Mouse (Mus musculus) liver, embryonic 16.5 days (tissue): ENCODE data around the gene Itgb6. TPM values are rescaled to one million over a fixed set of nuclear protein-coding genes. Genes with fewer than 3 reads are reported as not detected.

Experiments used
- ATAC-seq: fragments of 200-750 bp; cut with Nextera tagmentation; 2 replicates; pipeline ENCODE4 v1.8.0; 2017; ENCODE audit warnings: low read depth, mild to moderate bottlenecking, moderate number of reproducible peaks, moderate library complexity
- H3K27ac ChIP-seq: fragments of 300-500 bp; sonication (generic); 2 replicates; pipeline ENCODE4 v1.5.1; 2014; ENCODE audit warnings: mild to moderate bottlenecking, low read length
- H3K27me3 ChIP-seq: fragments of 300-500 bp; sonication (generic); 2 replicates; pipeline ENCODE4 v1.6.1; 2014; ENCODE audit warnings: low read depth, low read length, mixed read lengths; ENCODE audit not compliant: control insufficient read depth, insufficient read depth
- H3K36me3 ChIP-seq: fragments of 300-500 bp; sonication (generic); 2 replicates; pipeline ENCODE4 v1.6.1; 2014; ENCODE audit warnings: mild to moderate bottlenecking; ENCODE audit not compliant: control insufficient read depth, insufficient read depth
- H3K4me1 ChIP-seq: fragments of 300-500 bp; sonication (generic); 2 replicates; pipeline ENCODE4 v1.6.1; 2014; ENCODE audit warnings: low read depth, low read length, mixed read lengths; ENCODE audit not compliant: control insufficient read depth
- H3K4me2 ChIP-seq: fragments of 300-500 bp; sonication (generic); 2 replicates; pipeline ENCODE4 v1.6.1; 2014; ENCODE audit warnings: low read depth, low read length, mixed read lengths
- H3K4me3 ChIP-seq: fragments of 300-500 bp; sonication (generic); 2 replicates; pipeline ENCODE4 v1.5.1; 2014; ENCODE audit warnings: low read depth, mild to moderate bottlenecking, low read length
- H3K9ac ChIP-seq: fragments of 300-500 bp; sonication (generic); 2 replicates; pipeline ENCODE4 v1.6.1; 2014; ENCODE audit warnings: low read depth, low read length
- H3K9me3 ChIP-seq: fragments of 300-500 bp; sonication (generic); replicated peaks from 2 replicates; pipeline ENCODE4 v1.6.1; 2016; ENCODE audit warnings: low read length; ENCODE audit not compliant: control insufficient read depth
- WGBS: fragments of 180-500 bp; shearing (Covaris S2); extraction: QIAGEN DNeasy Blood & Tissue Kit; methylation state at CpG from one replicate; pipeline ENCODE4 v1.1.7; 2014; ENCODE audit not compliant: insufficient replicate concordance; 5-methylcytosine and 5-hydroxymethylcytosine counted together
- polyA plus RNA-seq: library from polyadenylated mRNA; unstranded; fragments of >200 nt; fragmentation: Nextera tagmentation; extraction: Ambion mirVana; gene quantifications from 2 replicates; pipeline ENCODE4 v1.2.1, GENCODE M21; 2015

Itgb6 gene
- polyA plus RNA-seq, 1 experiment from 2014 or later, result 0.31 TPM

DNA sequence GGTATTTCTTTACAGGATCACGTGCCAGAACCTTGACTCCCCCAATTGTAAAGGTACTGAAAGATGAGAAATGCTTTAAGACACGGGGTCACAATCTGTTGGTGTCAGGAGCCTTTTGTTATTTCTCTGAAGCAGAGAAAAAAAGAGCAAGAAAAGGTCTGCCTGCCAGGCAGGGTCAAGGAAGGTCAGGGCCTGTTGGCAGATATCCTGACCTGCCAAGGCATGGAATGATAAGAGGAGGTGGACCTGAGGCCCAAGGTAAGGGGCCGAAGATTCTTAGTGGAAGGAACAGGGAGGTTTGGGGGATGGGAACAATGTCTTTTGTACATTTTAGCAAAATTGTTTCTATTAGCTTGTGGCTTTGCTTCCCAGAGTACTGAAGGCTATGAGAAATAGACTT is 13.8 kb downstream of the Itgb6 start:
- no peaks in the 10 kb centered on the region for H3K9me3 ChIP-seq
- no peak overlapping the region for H3K4me2 ChIP-seq
- no peak overlapping the region for H3K27ac ChIP-seq
- ATAC-seq, result no peak
- 47% methylated on average over 3 of the region's 3 CpGs for WGBS
- H3K4me3 ChIP-seq, result no peak overlapping the region
- H3K36me3 ChIP-seq, result no peaks in the 10 kb centered on the region
- H3K27me3 ChIP-seq, result no peaks in the 10 kb centered on the region
- H3K9ac ChIP-seq, result no peak overlapping the region
- H3K4me1 ChIP-seq, result no peaks in the 10 kb centered on the region

DNA sequence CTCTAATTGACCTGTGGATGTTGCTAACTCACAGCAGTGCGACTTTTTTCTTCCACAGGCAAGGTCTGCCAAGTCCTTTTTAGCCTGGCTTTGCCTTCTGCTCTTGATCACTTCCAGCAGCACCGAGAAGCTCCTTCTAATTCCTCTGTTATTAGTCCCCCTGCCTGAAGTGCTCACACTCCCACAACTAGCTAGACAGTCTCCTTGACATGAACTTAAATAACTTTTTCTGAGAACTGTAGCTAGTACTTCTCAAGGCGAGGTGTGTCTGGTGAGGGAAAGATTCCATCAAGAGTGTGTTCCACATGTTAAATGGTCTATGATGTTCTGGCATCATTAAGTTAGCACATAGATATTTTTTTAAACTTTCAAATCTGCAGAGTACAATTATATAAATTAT is 15.6 kb downstream of the Itgb6 start:
- Histone ChIP-seq H3K4me1 (no peaks in the 10 kb centered on the region), H3K4me2 (no peak overlapping the region), H3K27me3 (no peaks in the 10 kb centered on the region), H3K9me3 (no peaks in the 10 kb centered on the region), H3K4me3 (no peak overlapping the region), H3K36me3 (no peaks in the 10 kb centered on the region), H3K27ac (no peak overlapping the region), H3K9ac (no peak overlapping the region)
- no peak for ATAC-seq
- WGBS, result 45% methylated on average over 3 of the region's 3 CpGs

DNA sequence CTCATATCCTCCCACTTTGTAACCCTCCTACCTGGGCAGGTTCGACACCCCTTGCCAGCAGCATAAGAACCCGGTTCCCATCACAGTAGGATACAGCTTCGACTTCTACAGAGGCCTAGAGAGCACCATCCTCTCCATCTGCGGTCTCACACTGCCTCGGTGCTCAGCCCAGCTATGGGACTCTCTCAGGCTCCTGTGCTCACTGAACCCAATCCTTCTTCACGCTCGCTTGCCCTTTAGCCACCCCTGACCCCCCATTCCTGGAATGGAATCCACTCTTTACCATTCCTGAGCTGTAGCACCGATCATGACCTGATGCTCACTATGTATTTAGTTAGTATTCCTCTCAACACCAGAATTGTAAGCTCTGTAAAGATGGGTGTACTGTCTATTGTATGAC is 17.0 kb downstream of the Itgb6 start:
- H3K4me1 ChIP-seq, result no peaks in the 10 kb centered on the region
- H3K9ac ChIP-seq, result no peak overlapping the region
- no peak overlapping the region for H3K27ac ChIP-seq
- no peak overlapping the region for H3K4me3 ChIP-seq
- H3K27me3 ChIP-seq, result no peaks in the 10 kb centered on the region
- no peak for ATAC-seq
- no peak overlapping the region for H3K4me2 ChIP-seq
- H3K36me3 ChIP-seq, result no peaks in the 10 kb centered on the region
- 60% methylated on average over 8 of the region's 8 CpGs for WGBS
- no peaks in the 10 kb centered on the region for H3K9me3 ChIP-seq

DNA sequence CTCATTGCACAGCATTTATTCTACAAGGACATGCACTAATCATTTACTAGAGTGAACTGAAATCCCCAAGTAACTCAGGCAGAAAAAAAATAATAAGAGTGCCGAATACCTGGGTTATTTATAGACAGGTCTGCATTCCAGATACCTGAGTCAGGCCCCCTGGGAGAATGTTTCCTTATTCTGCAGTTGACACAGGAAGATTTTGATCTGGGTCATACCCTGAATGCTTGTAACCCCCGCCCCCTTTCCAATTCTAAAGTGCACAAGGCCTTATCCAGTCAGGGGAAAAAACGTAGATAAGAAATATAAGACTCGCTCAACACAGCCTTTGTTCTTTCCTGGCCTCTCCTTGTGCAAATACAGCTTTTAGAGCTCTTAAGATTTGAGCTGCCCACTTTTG is 19.1 kb downstream of the Itgb6 start:
- no peak overlapping the region for H3K4me3 ChIP-seq
- no peaks in the 10 kb centered on the region for H3K36me3 ChIP-seq
- H3K27ac ChIP-seq, result no peak overlapping the region
- no peaks in the 10 kb centered on the region for H3K9me3 ChIP-seq
- no peaks in the 10 kb centered on the region for H3K27me3 ChIP-seq
- ATAC-seq, result no peak
- H3K9ac ChIP-seq, result no peak overlapping the region
- H3K4me2 ChIP-seq, result no peak overlapping the region
- WGBS, result 33% methylated on average over 4 of the region's 4 CpGs
- H3K4me1 ChIP-seq, result no peaks in the 10 kb centered on the region

DNA sequence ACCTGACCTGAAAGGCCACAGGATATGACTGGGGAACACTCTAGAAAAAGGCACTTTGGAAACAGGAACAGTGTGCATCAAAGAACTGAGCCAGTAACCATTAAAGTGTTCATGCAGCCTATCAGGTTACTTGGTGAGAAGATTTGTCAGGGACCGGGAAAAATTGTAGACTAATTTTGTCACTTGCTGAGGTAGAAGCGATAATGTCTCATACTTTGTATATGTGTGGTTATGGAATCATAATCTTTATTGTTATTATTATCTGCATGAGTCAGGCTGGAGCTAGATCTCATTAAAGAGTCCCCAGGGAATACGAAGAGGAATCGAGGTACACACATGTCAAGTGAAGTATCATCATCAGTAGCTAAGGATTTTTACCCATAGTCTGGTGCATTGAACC is 21.5 kb downstream of the Itgb6 start:
- H3K4me2 ChIP-seq, result no peak overlapping the region
- no peaks in the 10 kb centered on the region for H3K36me3 ChIP-seq
- H3K27ac ChIP-seq, result no peak overlapping the region
- no peak overlapping the region for H3K4me3 ChIP-seq
- ATAC-seq, result no peak
- H3K9me3 ChIP-seq, result no peaks in the 10 kb centered on the region
- no peaks in the 10 kb centered on the region for H3K27me3 ChIP-seq
- no peak overlapping the region for H3K9ac ChIP-seq
- no peaks in the 10 kb centered on the region for H3K4me1 ChIP-seq
- 70% methylated on average over 4 of the region's 4 CpGs for WGBS

DNA sequence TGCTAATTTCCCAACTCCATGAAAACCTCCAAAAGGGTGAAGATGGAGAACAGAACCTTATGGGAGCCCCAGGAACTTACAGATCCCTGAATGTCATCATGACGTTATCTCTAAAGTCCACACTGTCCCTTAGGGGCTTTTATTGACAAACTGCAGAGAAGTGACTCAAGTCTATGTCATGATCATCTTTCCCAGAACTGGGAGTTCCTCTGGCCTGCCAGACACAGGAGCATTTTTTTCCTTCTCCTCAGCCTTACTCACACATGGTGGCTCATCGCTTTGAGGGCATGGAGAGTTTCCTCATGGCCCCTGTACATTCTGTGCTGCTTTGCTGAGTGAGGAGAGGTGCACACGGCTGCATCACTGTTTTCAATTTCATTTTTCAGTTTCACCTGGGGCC is 22.4 kb downstream of the Itgb6 start:
- ATAC-seq, result no peak
- Histone ChIP-seq H3K36me3 (no peaks in the 10 kb centered on the region), H3K4me3 (no peak overlapping the region), H3K27ac (no peak overlapping the region), H3K9ac (no peak overlapping the region), H3K9me3 (no peaks in the 10 kb centered on the region), H3K27me3 (no peaks in the 10 kb centered on the region), H3K4me2 (no peak overlapping the region), H3K4me1 (no peaks in the 10 kb centered on the region)
- WGBS, result 48% methylated on average over 3 of the region's 3 CpGs

DNA sequence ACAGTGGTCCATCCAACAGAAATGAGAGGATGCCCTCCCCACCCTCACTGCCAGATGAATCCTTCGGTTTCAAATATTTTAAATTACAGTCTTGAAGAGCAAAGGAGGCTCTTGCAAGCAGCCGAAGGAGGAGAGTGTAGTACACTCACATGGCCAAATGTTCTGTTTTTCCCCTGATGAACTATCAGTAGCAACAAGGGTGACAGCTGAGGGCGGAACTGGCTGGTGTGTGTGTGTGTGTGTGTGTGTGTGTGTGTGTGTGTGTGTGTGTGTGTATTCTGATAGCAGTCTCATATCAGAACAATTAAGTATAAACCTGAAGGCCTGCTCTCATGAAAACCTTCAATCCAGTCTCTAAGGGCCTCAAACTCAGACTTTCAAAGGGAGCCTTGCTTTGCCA is 22.9 kb downstream of the Itgb6 start:
- no peak overlapping the region for H3K4me3 ChIP-seq
- H3K36me3 ChIP-seq, result no peaks in the 10 kb centered on the region
- no peak overlapping the region for H3K9ac ChIP-seq
- H3K4me1 ChIP-seq, result no peaks in the 10 kb centered on the region
- 51% methylated on average over 3 of the region's 3 CpGs for WGBS
- H3K4me2 ChIP-seq, result no peak overlapping the region
- no peak for ATAC-seq
- no peaks in the 10 kb centered on the region for H3K27me3 ChIP-seq
- H3K9me3 ChIP-seq, result no peaks in the 10 kb centered on the region
- H3K27ac ChIP-seq, result no peak overlapping the region

DNA sequence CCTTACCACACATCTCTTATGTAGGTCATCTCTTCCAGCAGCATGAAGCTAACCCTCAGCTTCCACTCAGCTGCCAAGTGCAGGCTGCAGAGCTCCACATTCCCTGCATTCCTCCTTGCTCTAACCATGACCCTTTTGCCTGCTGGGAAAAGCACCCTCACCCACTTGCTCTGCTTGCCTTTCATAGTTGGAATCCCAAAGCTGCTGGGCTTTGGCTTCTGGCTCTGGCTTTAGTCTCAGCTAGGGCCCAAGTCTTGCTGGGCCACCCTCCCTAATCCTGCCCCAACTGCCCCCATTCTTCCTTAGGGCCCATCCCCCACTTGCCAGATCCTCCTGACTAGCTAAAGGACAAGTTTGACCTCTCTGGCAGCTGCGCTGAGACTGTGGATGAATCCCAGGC is 24.3 kb downstream of the Itgb6 start:
- no peaks in the 10 kb centered on the region for H3K27me3 ChIP-seq
- H3K9me3 ChIP-seq, result no peaks in the 10 kb centered on the region
- H3K4me2 ChIP-seq, result no peak overlapping the region
- no peak for ATAC-seq
- no peaks in the 10 kb centered on the region for H3K4me1 ChIP-seq
- WGBS, result 47% methylated on average over 1 of the region's 1 CpGs
- H3K9ac ChIP-seq, result no peak overlapping the region
- H3K27ac ChIP-seq, result no peak overlapping the region
- no peaks in the 10 kb centered on the region for H3K36me3 ChIP-seq
- no peak overlapping the region for H3K4me3 ChIP-seq

DNA sequence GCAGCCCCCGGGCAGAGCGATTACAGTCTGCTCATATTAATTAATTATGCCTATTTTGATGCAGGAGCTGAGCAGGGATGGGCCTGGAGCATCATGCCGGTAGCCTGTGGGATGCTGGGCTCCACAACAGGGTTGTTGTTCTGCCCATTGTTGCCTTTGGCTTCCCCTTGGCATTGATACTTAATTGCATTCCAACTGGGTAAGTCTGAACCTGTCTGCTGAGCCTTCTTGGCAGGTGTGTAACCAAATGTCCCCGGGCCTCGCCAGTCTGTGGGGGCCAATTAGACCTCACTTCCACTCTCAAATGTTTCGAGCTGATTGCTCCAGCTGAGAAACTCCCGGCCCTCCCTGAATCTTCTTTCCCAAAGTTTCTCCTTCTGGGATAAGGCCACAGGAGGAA is 24.9 kb downstream of the Itgb6 start:
- no peaks in the 10 kb centered on the region for H3K36me3 ChIP-seq
- no peaks in the 10 kb centered on the region for H3K4me1 ChIP-seq
- H3K27ac ChIP-seq, result no peak overlapping the region
- no peak overlapping the region for H3K4me3 ChIP-seq
- no peaks in the 10 kb centered on the region for H3K9me3 ChIP-seq
- no peak overlapping the region for H3K4me2 ChIP-seq
- WGBS, result 64% methylated on average over 7 of the region's 7 CpGs
- no peak for ATAC-seq
- H3K9ac ChIP-seq, result no peak overlapping the region
- H3K27me3 ChIP-seq, result no peaks in the 10 kb centered on the region

DNA sequence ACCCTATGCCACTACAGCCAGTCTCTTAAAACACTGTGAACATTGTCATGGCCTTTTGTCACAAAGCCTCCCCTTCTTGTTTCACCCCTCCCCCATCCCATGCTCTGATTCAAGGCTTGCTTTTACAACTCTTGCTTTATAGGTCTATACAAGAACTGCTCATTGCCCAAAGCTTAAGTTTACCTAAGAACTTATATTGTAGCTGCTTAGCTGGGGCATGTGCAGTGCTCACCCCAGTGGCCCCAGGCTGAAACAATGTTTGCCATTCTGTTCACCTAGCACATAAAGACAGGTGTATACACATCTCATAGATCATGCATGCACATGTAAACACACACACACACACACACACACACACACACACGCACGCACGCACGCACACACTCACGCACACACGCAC is 25.9 kb downstream of the Itgb6 start:
- no peaks in the 10 kb centered on the region for H3K4me1 ChIP-seq
- H3K4me3 ChIP-seq, result no peak overlapping the region
- no peak overlapping the region for H3K4me2 ChIP-seq
- 80% methylated on average over 6 of the region's 6 CpGs for WGBS
- H3K9ac ChIP-seq, result no peak overlapping the region
- ATAC-seq, result no peak
- no peaks in the 10 kb centered on the region for H3K27me3 ChIP-seq
- no peak overlapping the region for H3K27ac ChIP-seq
- H3K36me3 ChIP-seq, result no peaks in the 10 kb centered on the region
- no peaks in the 10 kb centered on the region for H3K9me3 ChIP-seq
